Mouse (Mus musculus): ENCODE measurements at regions not wholly inside any gene's neighbourhood (a gene's known extent, or its start where the extent isn't known, plus 50 kb on each side); places are given as distances from the start of the nearest gene placed in this dataset.

DNA sequence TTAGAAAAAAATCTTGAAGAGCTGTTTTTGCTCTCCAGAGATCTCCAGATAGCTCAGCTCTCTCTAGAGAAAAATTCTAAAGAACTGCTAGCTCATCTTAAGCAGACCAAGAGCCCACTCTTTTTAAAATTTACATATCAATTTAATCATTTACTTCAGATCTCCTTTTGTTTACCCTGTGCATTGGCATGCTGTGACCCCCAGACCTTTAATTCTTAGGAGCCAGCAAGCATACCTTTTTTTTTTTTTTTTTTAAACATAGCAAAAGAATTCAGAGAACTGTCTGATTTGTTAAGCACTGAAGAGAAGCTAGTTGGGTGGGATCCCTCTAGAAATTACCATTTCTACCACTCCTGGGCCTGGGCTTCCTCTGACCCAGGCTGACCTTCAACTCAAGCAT lies 285.5 kb upstream of the Klf12 start:
- intact Hi-C loops (cut with DNase I), result no loop called here
- TF ChIP-seq CTCF (IDR thresholded peaks at IDR 0.05), result no peak
- H3K4me3 ChIP-seq, result no peak overlapping the region

DNA sequence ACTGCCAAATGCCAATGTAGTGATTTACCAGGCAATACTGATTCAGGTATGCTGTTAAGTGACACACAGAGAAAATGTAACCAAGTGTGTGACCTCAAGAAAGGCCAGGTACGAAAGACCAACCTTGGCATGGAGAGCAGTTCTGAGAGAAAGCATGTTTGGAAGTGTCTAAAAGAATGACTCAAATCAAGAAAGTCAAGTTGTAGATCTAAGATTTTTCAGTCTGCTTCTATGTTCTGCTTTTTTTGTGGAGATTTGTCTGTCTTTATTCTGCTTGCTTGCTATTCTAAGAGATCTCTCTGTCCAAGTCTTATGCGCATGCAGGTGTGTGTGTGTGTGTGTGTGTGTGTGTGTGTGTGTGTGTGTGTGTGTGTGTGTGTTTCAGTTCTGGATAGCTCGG lies 277.4 kb upstream of the Klf12 start:
- intact Hi-C loops (cut with DNase I), result no loop called here
- DNase-seq (ENCODE audit: extremely low spot score in 1 of 2, low spot score in 2 of 2), result no peak
- Histone ChIP-seq H3K4me3 (no peak overlapping the region), H3K27ac (no peak overlapping the region)
- TF ChIP-seq CTCF (IDR thresholded peaks at IDR 0.05), result no peak

More for the DNA sequence above, 285.5 kb upstream of the Klf12 start:
- DNase-seq (ENCODE audit: extremely low spot score in 1 of 2, low spot score in 2 of 2), result no peak
- H3K27ac ChIP-seq, result no peak overlapping the region

DNA sequence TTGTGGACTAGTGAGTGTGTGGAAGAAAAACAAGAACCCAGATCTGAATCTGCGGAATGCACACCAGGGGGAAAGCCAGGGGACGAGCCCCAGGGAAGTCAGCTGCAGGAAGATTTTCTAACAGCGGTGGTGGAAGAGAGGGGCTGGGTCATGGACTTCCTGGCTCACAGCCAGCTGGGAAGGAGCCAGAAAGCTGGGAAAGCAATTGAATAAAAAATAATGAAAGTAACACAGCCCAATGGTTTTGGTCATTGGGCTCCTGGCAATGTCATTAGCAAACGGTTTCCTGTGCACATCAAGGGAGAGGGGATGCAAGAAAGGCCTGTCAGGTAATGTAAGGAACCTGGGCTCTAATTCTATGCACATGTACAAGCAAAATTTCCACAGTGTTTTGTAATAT lies 273.9 kb upstream of the Klf12 start:
- no peak for TF ChIP-seq CTCF (IDR thresholded peaks at IDR 0.05)
- no peak overlapping the region for H3K27ac ChIP-seq
- intact Hi-C loops (cut with DNase I), result no loop called here
- no peak for DNase-seq (ENCODE audit: extremely low spot score in 1 of 2, low spot score in 2 of 2)
- H3K4me3 ChIP-seq, result no peak overlapping the region

DNA sequence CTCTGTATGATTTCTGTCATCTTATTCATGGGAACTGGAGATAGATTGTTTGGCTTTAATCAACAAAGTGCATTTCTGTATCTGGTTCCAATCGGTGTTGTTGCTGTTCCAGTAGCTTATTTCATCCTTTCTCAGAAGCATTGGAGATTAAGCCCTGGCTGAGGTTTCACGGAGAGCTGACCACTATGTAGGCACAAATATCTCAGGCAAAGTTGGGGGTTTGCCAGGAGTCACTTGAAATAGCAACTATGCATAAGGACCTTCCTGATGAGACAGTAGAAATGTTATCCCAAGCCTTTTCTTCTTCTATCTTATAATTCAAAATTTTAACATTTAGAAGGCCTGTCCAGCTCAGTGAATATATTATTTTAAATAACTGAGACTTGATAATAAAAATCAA lies 268.0 kb upstream of the Klf12 start:
- intact Hi-C loops (cut with DNase I), result no loop called here
- TF ChIP-seq CTCF (IDR thresholded peaks at IDR 0.05), result no peak
- DNase-seq (ENCODE audit: extremely low spot score in 1 of 2, low spot score in 2 of 2), result no peak
- Histone ChIP-seq H3K4me3 (no peak overlapping the region), H3K27ac (no peak overlapping the region)

DNA sequence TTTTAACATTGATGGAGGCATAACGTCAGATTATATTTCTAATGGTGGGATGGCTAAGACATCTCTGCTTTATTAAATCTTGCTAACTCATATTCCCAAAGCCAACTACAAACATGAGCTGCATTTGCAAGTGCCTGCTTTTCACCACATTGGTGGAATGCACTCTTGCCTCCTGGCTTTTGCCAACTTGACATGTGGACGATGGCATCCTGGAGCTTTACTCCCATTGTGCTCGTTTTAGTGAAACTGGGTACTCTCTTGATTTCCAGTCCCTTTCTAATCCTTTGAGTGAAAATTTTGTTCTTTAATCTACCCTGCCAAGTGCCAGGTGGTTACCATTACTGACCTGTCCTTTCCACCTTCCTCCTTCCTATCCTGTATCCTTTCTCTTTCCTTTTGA lies 265.8 kb upstream of the Klf12 start:
- Histone ChIP-seq H3K4me3 (no peak overlapping the region), H3K27ac (no peak overlapping the region)
- no peak for DNase-seq (ENCODE audit: extremely low spot score in 1 of 2, low spot score in 2 of 2)
- no peak for TF ChIP-seq CTCF (IDR thresholded peaks at IDR 0.05)
- intact Hi-C loops (cut with DNase I), result no loop called here

DNA sequence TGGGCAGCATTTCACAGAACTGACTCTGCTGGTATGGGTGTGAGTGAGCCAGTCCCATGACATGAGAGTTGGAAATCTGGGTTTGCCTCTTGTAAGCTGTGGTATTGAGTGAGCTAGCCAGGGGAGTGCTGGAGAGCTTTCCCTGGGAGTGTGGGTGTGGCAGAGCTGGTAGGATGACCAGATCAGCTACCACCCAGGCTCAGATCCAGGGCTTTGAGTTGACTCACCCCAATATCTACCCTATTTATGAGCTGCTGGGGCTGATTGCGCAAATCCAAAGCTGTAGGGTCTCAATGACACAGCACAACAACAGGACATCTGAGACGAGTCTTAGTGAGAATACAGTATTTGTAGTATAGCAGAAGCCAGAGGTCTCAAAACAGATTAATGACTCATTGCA lies 245.7 kb upstream of the Klf12 start:
- no peak overlapping the region for H3K4me3 ChIP-seq

DNA sequence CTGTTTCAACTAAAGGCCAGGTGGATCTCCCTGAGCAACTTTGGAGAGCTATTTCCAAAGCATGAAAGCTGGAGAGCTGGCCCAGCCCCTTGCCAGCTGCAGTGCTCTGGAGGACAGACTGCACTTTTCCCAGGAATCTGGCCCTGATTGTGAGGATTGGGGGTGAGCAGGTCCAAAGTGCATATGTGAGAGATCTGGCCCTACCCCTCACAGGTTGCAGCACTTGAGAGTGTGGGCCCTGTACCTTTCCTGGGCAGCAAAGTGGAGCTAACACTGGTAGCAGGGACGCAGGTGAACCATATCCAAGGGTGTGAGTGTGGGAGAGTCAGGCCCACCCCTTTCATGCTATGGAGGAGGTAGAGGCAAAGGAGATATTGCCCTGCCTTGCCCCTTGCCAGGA lies 245.3 kb upstream of the Klf12 start:
- Histone ChIP-seq H3K4me3 (no peak overlapping the region), H3K27ac (no peak overlapping the region)
- no peak for DNase-seq (ENCODE audit: extremely low spot score in 1 of 2, low spot score in 2 of 2)
- intact Hi-C loops (cut with DNase I), result no loop called here
- TF ChIP-seq CTCF (IDR thresholded peaks at IDR 0.05), result no peak

More for the DNA sequence above, 245.7 kb upstream of the Klf12 start:
- TF ChIP-seq CTCF (IDR thresholded peaks at IDR 0.05), result no peak
- intact Hi-C loops (cut with DNase I), result no loop called here
- DNase-seq (ENCODE audit: extremely low spot score in 1 of 2, low spot score in 2 of 2), result no peak
- H3K27ac ChIP-seq, result no peak overlapping the region

DNA sequence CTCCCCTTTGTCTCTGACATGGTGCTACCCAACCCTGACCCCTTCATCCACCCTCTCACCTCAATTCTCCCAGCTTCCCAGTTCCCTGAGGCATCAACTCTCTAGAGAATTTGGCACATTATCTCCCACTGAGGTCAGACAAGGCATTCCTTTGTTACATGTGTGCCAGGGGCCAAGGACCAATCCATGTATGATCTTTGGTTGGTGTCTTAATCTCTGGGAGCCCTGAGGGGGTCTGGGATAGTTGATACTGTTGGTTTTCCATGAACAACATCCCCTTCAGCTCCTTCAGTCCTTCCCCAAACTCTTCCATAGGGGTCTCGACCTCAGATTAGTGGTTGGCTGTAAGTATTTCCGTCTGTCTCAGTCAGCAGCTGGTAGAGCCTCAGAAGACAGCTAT lies 224.9 kb upstream of the Klf12 start:
- no peak overlapping the region for H3K27ac ChIP-seq
- TF ChIP-seq CTCF (IDR thresholded peaks at IDR 0.05), result no peak
- intact Hi-C loops (cut with DNase I), result no loop called here
- DNase-seq (ENCODE audit: extremely low spot score in 1 of 2, low spot score in 2 of 2), result no peak
- H3K4me3 ChIP-seq, result no peak overlapping the region

DNA sequence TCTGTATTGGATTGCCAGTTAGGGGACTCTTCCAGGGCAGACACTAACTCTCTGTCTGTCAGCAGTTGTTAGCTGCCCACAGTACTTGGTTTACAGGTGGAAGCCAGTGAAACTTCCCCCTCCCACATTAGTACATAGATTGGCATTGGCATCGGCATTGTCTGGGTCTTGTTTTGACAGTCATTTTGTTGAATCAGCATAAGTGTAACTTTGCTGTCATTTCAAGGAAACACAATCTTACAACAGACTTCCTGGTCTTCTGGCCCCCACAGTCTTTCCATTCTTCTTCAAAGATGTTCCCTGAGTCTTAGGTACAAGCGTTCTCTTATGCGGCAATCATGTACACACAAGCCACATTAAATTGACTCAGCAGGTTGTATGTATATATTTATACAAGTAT lies 223.6 kb upstream of the Klf12 start:
- H3K4me3 ChIP-seq, result no peak overlapping the region
- DNase-seq (ENCODE audit: extremely low spot score in 1 of 2, low spot score in 2 of 2), result no peak
- intact Hi-C loops (cut with DNase I), result no loop called here
- H3K27ac ChIP-seq, result no peak overlapping the region
- no peak for TF ChIP-seq CTCF (IDR thresholded peaks at IDR 0.05)

DNA sequence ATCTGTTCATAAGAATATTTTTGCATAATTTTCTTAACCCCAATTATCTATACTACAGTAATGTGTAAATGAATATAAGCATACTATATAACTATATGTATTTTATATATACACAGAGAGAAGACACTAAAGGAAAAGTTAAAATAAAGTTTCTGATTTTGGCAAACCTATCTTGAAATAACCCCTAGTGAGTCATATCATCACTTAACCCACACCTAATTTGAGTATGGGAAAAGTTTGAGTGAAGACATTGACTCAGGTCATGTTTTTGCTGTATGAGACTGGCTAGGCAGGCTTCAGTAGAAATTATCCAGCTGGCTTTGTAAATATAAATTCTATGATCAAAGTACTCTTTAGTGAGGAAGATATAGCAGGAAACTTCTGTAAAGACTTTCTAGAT lies 223.1 kb upstream of the Klf12 start:
- Histone ChIP-seq H3K4me3 (no peak overlapping the region), H3K27ac (no peak overlapping the region)
- no peak for DNase-seq (ENCODE audit: extremely low spot score in 1 of 2, low spot score in 2 of 2)
- intact Hi-C loops (cut with DNase I), result no loop called here
- no peak for TF ChIP-seq CTCF (IDR thresholded peaks at IDR 0.05)

DNA sequence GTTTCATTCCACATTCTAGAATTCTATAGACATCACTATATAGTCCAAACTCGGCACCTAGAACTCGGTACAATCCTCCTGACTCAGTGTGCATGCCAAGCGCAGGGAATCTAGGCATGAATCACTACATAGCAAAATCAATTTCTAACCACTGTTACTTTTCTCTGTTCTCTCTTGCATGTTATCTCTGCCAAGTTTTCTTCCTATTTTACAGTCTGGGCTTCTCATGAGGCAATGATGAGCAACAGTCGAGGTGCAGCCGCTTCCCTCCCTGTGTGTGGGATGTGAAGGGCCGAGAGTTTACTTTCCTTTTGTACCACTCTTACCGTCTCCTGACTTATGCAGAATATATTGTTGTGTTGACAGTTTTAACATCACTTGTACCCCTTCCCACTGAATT lies 204.4 kb upstream of the Klf12 start:
- H3K4me3 ChIP-seq, result no peak overlapping the region
- TF ChIP-seq CTCF (IDR thresholded peaks at IDR 0.05), result no peak
- no peak for DNase-seq (ENCODE audit: extremely low spot score in 1 of 2, low spot score in 2 of 2)
- intact Hi-C loops (cut with DNase I), result loop anchor here (5.0 kb wide), 2 partner anchors 482 to 557 kb away; no protein-coding TSS in a partner anchor
- no peak overlapping the region for H3K27ac ChIP-seq

DNA sequence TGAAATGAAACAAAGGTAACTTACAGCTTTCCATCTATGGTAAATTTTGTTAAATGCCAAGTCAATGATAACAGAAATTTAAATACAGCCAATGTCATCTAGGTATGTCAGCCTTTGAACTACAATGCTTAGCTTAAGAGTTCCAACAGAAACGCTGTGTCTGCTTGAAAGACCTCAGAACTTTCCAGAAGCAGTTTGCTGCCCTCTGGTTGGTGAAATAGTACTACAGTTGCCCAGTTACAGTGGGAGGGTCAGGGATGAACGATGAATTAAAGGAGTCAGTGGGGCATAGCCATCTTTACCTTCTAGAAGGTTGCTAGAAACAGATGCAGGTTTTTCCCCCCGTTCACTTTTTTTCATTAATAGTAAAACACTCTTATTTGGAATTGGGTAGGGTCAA lies 201.0 kb upstream of the Klf12 start:
- intact Hi-C loops (cut with DNase I), result loop anchor here (5.0 kb wide), 2 partner anchors 478 to 553 kb away; no protein-coding TSS in a partner anchor
- Histone ChIP-seq H3K4me3 (no peak overlapping the region), H3K27ac (no peak overlapping the region)
- peak; percentile 50 for TF ChIP-seq CTCF (IDR thresholded peaks at IDR 0.05)
- no peak for DNase-seq (ENCODE audit: extremely low spot score in 1 of 2, low spot score in 2 of 2)

DNA sequence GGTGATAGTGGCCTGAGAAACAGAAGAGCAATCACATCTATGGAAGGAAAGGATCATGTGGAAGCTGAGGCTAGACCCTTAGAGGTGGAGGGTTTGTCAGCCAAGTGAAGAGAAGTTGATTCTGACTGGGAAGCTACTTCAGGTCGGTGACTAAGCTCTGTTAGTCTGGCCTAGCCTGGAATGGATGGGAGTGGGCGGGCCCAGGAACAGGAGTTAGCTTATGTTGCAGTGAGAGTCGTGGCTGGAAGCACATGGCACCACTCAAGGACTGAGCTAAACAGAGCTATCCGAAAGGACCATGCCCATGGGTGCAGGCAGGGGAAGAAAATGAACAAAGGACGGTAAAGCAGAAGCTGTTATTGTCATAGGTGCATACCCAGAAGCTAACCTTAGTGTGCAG lies 199.6 kb upstream of the Klf12 start:
- DNase-seq (ENCODE audit: extremely low spot score in 1 of 2, low spot score in 2 of 2), result peak in 1 of 2 experiments; percentile 31
- no peak for TF ChIP-seq CTCF (IDR thresholded peaks at IDR 0.05)
- Histone ChIP-seq H3K4me3 (no peak overlapping the region), H3K27ac (no peak overlapping the region)
- intact Hi-C loops (cut with DNase I), result no loop called here
